Mouse (Mus musculus) ES-Bruce4 (cell line): ENCODE data around the gene Trim39. TPM values are rescaled to one million over a fixed set of nuclear protein-coding genes. Genes with fewer than 3 reads are reported as not detected.
A peak's percentile ranks its signal among the peaks of the same experiment; 100 is the strongest.
"Not testable (repeated sequence)": the region's sequence is repeated elsewhere in the genome, so short reads cannot be mapped to it uniquely, and the experiment has no call there.

ENCODE experiments used
- H3K27ac ChIP-seq: 2 replicates; pipeline ENCODE4 v1.5.1; 2012; ENCODE audit warnings: low read length, inconsistent platforms; ENCODE audit not compliant: insufficient read depth
- H3K27me3 ChIP-seq: 2 replicates; pipeline ENCODE4 v1.6.1; 2012; ENCODE audit warnings: mild to moderate bottlenecking, low read length, inconsistent platforms; ENCODE audit not compliant: control insufficient read depth, poor library complexity, insufficient read depth, severe bottlenecking
- H3K36me3 ChIP-seq: 2 replicates; pipeline ENCODE4 v1.6.1; 2012; ENCODE audit warnings: inconsistent platforms, mild to moderate bottlenecking, low read length, moderate library complexity; ENCODE audit not compliant: control insufficient read depth, poor library complexity, insufficient read depth, severe bottlenecking
- H3K4me1 ChIP-seq: one replicate; pipeline ENCODE4 v1.8.1; 2011; ENCODE audit warnings: low read length; ENCODE audit not compliant: control insufficient read depth, insufficient read depth
- H3K4me3 ChIP-seq: 2 replicates; pipeline ENCODE4 v1.5.1; 2011; ENCODE audit warnings: low read depth, mild to moderate bottlenecking, low read length
- H3K9ac ChIP-seq: 2 replicates; pipeline ENCODE4 v1.6.1; 2012; ENCODE audit warnings: low read depth, mild to moderate bottlenecking, inconsistent platforms; ENCODE audit not compliant: poor library complexity, severe bottlenecking
- H3K9me3 ChIP-seq: replicated peaks from 2 replicates; pipeline ENCODE4 v1.6.1; 2012; ENCODE audit warnings: mild to moderate bottlenecking, low read length, inconsistent platforms; ENCODE audit not compliant: control insufficient read depth, poor library complexity, insufficient read depth, severe bottlenecking
- CTCF ChIP-seq: IDR thresholded peaks from one replicate; pipeline ENCODE4 v1.8.1; 2011; ENCODE audit warnings: low read depth, low read length
- EP300 ChIP-seq: IDR thresholded peaks from 2 replicates; pipeline ENCODE4 v1.6.1; 2011; ENCODE audit warnings: low read depth, low read length; ENCODE audit not compliant: insufficient read depth
- POLR2A ChIP-seq: IDR thresholded peaks from one replicate; pipeline ENCODE4 v1.8.1; 2011; ENCODE audit warnings: low read length; ENCODE audit not compliant: insufficient read depth
- polyA plus RNA-seq: library from polyadenylated mRNA; stranded (reverse); fragments of >200 nt; gene quantifications from 2 replicates; pipeline ENCODE4 v1.2.4, GENCODE M21; 2011; ENCODE audit warnings: low read depth; ENCODE audit not compliant: missing spikeins, insufficient read depth, insufficient read length

The Trim39 gene
- 14.2 and 15.5 TPM in 2 replicates for polyA plus RNA-seq

DNA sequence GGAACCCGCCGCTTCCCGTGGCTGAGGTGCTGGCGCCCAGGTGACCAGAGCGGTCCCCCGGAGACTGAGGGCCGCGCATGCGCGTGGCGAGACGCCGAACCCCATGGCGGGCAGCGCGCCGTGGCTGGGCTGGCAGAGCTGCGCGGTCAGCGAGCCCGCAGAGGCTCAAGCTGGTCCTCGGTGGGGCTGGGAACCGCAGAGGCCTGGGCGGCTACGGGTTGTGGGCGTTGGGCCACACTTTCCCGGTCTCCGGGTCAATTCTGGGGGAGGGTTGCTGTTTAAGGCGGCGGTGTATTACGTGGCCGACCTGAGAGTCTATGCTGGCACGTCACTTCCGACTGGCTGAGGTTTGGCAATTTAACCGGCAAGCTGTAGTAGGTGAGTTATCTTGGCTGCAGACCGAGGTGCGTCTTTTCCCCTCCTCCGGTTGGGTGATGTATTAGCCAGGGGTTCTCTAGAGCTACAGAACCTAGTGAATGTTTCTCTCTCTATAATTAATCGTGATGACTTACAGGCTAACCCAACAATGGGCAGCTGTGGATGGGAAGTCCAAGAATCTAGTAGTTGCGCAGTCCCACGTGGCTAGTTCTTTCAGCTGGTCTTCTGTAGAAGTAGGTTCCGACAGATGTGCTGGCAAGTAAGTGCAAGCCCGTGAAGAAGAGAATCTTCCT, at the start of gene Trim39:
Gene Trim39, minus strand, starts transcription at position 662 of the 671 bp plus-strand sequence.
- Histone ChIP-seq H3K36me3 (peaks cover 9% of the 10 kb centered on the region), H3K9ac (peak within 1 kb of the TSS; percentile 92), H3K9me3 (no peaks in the 10 kb centered on the region), H3K4me3 (peak within 1 kb of the TSS; percentile 88), H3K4me1 (no peaks in the 10 kb centered on the region), H3K27ac (peak within 1 kb of the TSS; percentile 49; the same call in 1 of the 2 replicates), H3K27me3 (no peaks in the 10 kb centered on the region)
- TF ChIP-seq EP300 (no peak), POLR2A (no peak)

DNA sequence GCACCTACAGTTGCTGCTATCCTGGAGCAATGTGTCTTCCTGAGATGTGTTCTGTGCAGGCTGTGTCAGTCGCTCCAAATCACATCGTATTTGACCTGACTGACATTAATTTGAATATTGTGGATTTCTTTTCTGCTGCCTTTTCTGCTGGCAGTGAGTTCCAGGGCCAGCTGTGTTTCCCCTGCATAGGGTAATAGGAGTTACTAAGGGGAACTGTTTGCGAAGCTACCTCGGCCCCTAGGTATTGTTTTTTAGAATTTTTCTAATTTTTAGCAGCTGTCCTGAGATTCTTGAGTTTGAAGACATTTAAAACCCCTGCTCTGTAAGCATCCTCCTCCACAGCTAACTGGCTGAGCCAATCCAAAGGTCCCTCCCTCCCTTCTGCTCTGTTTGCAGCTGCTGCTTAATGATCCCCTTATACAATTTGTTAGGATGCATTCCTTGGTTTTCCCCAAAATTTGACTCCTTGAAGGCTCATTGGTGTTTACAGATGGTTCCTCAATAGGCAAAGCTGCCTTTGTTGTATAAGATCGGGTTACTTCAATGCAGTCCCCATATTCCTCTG, 43.7 kb upstream of the Trim39 start:
- H3K9ac ChIP-seq = no peak overlapping the region
- no peak overlapping the region for H3K27ac ChIP-seq

DNA sequence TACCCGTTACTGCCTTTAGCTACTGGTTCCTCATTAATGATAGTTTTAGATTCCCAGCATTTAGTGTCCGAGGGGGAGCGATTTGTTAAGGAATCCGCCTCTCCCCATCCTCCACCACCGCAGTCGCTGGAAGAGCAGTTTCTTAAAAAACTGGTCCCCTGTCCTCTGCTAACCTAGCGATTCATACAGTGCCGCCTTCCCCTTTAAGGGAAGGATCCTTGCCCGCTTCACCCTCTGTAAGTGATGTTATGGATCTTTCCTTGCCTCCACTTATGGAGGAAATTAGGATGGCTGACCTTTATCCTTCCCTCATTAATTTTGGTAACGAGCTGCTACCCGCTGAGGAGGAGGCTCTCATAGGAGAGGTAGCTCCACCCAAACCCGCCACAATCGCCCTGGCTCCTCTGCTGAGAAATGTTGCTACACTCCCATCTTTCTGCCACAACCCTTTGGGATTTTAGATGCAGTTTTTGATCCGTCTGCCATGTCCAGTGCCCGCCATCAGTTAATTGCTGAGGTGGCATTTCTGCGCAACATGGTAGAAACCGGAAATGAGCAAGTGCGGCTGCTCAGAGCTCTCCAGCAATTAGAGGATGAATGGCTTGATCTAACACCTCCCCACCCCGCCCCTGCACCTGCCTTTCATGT, 43.1 kb upstream of the Trim39 start:
- H3K9ac ChIP-seq = peak overlapping the region; percentile 42
- TF ChIP-seq EP300 (no peak), POLR2A (no peak), CTCF (no peak)
- H3K36me3 ChIP-seq = no peaks in the 10 kb centered on the region
- no peaks in the 10 kb centered on the region for H3K9me3 ChIP-seq
- peak overlapping the region; percentile 69 for H3K4me3 ChIP-seq
- H3K4me1 ChIP-seq = no peaks in the 10 kb centered on the region
- no peaks in the 10 kb centered on the region; the same call in 1 of the 2 replicates for H3K27me3 ChIP-seq
- H3K27ac ChIP-seq = no peak overlapping the region

More for the DNA sequence above, 43.7 kb upstream of the Trim39 start:
- Histone ChIP-seq H3K4me3 (peak overlapping the region; percentile 69; the same call in 1 of the 2 replicates), H3K27me3 (no peaks in the 10 kb centered on the region; the same call in 1 of the 2 replicates), H3K36me3 (no peaks in the 10 kb centered on the region), H3K4me1 (no peaks in the 10 kb centered on the region), H3K9me3 (no peaks in the 10 kb centered on the region)
- TF ChIP-seq CTCF (no peak), POLR2A (no peak), EP300 (no peak)

DNA sequence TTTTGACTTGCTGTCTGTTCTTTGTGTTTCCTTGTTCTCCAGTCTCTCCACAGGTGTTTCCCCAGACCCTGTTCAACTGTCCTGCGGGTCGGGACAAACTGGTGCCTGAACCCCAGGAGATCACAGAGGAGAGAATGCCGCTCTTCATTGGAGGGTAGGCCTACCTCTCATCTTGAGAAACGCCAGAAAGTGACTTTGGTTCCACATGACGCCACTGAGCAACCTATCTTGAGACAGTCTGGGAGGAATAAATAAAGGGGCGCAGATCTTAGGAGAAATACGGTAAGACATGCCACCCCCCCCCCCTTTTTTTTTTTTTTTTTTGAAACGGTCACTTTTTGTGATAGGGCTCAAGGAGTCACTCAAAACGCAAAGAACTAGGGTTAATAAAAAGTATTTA, 42.5 kb upstream of the Trim39 start:
- H3K9ac ChIP-seq = peak overlapping the region; percentile 42

DNA sequence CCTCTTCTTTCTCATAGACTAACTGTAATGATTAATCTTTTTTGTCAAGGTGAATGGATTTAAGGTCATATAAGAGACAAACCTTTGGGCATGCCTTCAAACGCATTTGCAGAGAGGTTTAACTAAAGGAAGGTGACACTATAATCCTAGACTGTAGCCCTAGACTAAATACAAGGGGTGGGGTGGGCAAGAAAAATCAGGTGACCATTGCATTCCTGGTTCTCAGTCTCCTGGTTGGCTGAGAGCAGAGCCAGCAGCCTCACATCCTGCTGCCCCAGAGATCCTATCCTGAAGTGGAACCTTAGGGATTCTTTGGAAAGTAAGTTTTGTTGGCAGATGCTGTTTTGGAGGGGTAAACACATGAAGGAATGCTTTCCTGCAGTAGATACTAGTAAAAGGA, 37.2 kb upstream of the Trim39 start:
- Histone ChIP-seq H3K36me3 (no peaks in the 10 kb centered on the region), H3K27ac (no peak overlapping the region), H3K4me3 (no peak overlapping the region), H3K4me1 (no peaks in the 10 kb centered on the region), H3K9me3 (no peaks in the 10 kb centered on the region), H3K27me3 (no peaks in the 10 kb centered on the region; the same call in 1 of the 2 replicates), H3K9ac (no peak overlapping the region)
- TF ChIP-seq EP300 (no peak), POLR2A (no peak), CTCF (no peak)

More for the DNA sequence above, 42.5 kb upstream of the Trim39 start:
- no peak overlapping the region for H3K27ac ChIP-seq
- no peaks in the 10 kb centered on the region; the same call in 1 of the 2 replicates for H3K27me3 ChIP-seq
- no peaks in the 10 kb centered on the region for H3K36me3 ChIP-seq
- H3K4me3 ChIP-seq = no peak overlapping the region
- no peaks in the 10 kb centered on the region for H3K4me1 ChIP-seq
- H3K9me3 ChIP-seq = no peaks in the 10 kb centered on the region
- TF ChIP-seq EP300 (no peak), POLR2A (no peak), CTCF (no peak)

DNA sequence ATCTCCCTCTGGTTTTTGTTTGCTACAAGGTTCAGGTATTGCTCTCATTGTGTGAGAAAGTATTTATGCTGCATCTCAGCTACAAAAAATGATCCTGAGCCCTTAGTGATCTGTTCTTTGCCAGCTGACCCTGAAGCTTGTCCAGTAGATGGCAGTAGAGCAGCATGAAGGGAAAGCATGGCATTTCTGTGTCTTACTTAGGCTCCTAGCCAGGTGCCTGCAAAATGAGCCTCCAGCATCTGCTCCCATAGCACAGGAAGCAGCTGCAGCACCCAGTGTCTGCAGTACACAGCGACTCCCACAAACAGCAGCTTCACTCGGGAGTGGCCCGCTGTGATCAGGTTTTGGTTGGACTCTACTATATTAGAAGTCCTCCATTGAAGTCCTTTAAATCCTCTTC, 36.8 kb upstream of the Trim39 start:
- not testable (repeated sequence) for H3K9me3 ChIP-seq, H3K36me3 ChIP-seq, H3K9ac ChIP-seq, H3K27ac ChIP-seq, H3K4me1 ChIP-seq, H3K27me3 ChIP-seq, H3K4me3 ChIP-seq
- TF ChIP-seq CTCF = peak; percentile 45
